Mouse (Mus musculus) layer of hippocampus, postnatal 36 days (tissue): ENCODE measurements around the gene Zfp541. TPM values are rescaled to one million over a fixed set of nuclear protein-coding genes. Genes with fewer than 3 reads are reported as not detected.

Experiments
- DNase-seq, 2 experiments: peaks; one replicate each; pipeline ENCODE4 v3.0.0; 2022
- total RNA-seq, 2 experiments: library from RNA; stranded (reverse); gene quantifications; 2 replicates each; pipeline ENCODE4 v1.2.3; 2021

The Zfp541 gene
- total RNA-seq, 2 experiments from 2014 or later = 0.67 to 0.83 TPM

DNA sequence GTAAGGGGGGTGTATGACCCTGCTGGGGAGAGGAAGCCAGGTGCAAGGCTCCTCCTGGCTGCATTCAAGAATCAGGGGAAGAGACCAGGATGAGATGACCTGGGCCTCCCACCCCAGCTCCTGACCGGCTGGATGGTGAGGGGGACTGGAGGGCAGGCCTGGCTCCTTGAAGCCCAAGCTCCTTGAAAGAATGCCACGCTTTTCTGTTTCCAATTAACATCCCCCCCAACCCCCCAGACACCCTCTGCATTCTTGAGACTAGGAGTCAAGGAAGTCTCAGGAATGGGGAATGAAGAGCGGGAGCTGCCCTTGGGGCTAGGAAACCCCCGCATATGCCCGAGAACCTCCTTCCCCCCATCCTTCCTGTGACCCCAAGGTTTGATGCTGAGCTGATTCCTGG is 17.1 kb upstream of the Zfp541 start:
- no peak for DNase-seq

DNA sequence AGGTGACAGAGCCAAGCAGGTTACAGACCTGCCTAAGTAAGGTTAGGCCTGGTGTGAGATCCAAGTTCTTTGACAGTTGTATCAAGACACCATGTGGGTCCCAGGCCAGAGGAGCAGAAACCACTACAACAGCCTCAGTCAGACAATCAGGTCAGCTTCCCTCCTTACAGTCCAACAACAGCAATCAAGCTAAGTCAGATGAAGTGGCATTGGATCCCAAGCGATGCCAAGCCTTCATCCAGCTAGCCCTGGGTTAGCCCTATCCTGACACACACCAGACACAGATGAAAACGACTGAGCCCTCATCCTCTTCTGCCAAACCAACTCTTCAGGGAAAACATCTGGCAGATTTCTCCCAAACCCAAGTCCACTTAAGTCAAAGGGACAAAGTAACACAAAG is 16.1 kb upstream of the Zfp541 start:
- DNase-seq = no peak

DNA sequence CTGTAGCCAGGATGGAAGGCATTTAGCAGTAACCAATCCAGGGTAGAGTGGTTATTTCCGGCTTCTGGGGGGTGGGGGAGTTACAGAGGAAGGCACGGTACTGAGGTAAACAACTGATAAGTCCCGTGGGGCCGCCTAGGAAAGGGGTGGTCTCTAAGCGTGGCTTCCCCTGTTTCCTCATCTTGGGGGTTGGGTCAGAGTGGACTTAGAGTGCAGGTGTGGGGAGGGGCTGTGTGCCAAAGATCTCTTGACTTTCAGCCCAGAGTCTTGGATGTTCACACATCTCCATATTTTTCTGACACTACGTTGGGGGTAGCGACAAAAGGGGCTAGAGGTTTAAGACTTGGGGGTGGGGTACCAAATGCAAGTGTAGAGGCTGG is 15.5 kb upstream of the Zfp541 start:
- DNase-seq = no peak

DNA sequence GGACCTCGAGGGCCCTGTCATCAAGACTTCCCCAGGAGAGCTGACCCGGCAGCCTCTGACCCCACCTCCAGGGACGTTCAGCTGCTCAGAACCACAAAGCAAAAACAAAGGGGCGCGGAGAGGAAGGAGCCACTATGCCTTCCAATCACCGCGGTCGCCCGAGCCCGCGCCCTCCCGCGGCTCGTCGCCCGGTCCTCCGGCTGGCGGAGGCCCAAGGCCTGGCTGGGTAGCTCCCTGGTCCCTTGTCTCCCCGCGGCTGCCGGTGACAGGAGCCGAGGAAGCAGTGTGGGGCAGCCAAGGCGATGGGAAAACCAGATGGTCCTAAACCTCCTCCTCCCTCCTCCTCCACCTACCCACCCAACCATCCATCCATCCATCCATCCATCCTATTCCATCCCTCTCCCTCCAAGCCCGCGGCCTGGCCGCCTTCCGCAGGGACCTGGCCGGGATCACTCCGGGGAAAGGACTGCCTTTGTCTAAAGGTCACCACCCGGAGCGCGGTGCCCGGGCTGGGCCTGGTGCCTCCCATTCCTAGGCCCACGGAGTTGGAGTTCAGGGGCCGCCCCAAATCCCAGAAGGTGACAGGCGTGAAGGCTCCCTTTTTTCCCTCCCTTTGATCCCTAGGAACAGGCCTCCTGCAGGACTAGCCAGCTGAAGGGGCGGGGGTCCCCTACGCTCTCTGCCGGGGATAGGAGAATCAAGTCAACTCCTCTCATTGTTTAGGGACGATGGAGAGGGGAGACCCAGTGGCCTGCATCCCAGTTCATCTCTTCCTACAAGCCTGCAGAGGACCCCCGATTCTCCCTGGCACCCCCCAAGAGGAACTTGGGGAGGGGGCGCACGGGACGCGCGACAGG is 14.9 kb upstream of the Zfp541 start:
- peak; percentile 74 to 77 for DNase-seq

DNA sequence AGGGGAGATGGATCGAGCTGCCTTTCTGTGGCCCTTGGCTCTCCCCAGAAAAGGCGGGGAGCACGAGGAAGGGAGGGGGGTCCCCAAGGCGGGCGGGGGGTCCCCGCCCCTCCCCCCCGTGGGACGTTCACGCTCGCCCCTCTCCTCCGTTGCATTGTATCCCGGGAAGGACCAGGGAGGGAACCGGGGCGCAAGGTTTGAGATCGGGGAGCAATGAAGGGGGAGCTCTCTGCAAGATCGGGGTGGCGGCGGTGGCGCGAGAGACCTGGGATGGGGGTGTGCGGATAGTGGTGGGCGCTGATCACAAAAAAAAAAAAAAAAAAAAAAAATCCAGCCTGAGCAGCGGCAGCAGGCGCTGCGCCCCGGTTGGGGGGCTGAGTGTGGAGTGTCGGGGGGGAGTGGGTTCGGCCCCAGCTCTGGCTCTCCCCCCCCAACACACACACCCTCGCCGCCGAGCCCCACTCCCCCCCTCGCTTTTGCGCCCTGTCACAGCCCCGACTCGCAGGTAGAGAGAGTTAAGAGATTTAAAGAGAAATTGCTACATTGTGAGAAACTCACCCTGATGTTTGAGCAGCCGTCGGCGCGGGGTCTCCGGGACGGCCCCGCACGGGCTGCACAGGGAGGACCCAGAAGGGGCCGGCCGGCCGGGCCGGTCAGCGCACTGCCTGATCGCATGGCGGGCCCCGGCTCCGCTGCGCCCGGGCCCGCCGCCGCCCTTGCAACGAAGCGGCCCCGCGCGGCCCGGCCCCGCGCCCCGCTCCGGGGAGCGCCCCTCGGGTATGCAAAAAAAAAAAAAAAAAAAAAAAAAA is 14.1 kb upstream of the Zfp541 start, which contains the start of gene Bicra:
Gene Bicra (minus strand): TSS at position 584 of the 809 bp plus-strand sequence.
- DNase-seq = peak; percentile 75 to 78

DNA sequence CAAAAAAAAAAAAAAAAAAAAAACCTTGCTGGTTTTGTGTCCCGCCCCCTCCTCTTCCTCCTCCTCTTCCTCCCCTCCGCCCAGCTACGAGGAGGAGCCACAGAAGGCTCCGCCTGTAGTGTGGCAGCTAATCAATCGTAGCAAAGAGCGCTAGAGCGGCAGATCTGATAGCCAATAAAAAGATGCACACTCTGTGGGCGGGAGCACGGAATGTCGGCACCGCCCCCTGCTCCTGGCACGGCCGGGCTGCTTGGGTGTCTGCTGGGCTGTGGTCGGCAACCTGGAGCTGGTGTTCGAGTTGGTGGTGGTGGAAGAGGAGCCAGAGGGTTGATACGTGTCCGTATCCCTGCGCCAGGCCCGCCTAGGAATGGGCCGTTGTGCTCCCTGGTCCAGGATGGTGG is 13.4 kb upstream of the Zfp541 start:
- DNase-seq = peak; percentile 97 to 98

DNA sequence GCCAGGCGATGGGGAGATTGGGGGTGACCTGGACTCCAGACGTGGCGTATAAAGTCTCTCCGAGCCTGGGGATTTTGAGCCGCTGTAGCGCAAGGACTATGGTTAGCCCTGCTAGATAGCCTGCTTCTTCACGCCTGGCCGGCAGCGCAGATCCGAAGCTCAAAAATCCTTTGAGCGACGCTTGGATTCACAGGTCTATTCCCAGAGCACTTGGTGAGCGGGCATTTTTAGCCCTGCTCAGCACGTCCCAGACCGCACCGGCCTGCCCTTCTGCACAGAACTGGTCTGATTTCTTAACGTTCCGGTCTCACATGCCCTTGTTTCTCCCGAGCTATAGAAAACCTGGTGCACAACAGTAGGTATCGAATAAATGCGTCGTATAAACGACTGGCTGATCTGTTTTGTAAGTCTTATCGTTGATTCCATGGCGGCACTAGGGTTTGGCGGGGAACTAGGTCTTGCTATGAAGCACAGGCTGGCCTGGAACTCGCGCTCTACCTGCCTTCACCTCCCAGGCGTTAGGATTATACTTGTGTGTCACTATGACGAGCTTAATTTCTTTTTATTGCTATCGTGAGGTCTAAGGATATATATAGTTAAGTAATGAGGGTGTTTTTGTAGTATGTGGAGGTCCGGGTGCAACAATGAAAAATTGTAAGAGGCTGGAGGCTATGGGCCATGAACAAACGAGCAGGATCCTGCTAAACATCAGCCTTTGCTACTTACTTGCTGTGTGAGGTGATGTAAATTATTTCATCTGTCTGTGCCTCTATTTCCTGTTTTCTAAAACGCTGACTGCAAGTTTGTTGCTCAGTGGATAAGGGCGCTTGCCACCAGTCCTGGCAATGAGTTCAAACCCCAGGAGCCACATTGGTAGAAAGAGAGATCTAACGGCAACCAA is 12.7 kb upstream of the Zfp541 start:
- DNase-seq = no peak

DNA sequence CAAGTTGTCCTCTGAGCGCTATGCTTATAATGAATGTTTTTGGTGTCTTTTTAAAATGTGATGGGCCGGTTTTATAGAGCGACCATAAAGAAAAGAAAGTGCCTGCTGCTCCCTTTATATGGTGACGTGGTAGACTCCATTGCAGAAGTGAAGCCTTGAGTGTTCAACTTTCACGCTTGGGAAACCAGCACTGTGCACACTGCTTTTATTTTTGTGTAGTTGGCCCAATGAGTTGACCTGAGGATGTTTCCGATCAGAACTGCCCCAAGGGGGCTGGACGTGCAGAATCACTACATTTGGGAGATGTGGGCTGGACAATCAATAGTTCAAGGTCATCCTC is 12.1 kb upstream of the Zfp541 start:
- no peak for DNase-seq

DNA sequence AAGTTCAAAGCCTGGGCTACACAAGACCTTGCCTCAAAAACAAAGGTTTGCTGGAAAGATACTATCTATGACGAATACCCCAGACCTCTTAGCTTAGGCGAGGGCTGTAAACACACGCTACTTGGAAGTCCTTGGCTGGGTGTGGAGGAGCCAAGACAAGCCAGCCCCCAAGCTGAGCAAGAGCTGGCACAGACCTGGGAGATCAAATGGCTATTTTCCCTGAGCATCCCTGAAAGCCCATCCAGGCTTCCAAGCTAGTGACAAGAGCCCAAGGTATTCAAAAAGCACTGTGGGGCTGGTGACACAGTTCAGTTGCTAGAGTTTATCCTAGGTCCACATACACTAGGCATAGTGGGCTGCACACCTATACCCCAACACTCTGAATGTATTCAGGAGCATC is 11.0 kb upstream of the Zfp541 start:
- DNase-seq = no peak

DNA sequence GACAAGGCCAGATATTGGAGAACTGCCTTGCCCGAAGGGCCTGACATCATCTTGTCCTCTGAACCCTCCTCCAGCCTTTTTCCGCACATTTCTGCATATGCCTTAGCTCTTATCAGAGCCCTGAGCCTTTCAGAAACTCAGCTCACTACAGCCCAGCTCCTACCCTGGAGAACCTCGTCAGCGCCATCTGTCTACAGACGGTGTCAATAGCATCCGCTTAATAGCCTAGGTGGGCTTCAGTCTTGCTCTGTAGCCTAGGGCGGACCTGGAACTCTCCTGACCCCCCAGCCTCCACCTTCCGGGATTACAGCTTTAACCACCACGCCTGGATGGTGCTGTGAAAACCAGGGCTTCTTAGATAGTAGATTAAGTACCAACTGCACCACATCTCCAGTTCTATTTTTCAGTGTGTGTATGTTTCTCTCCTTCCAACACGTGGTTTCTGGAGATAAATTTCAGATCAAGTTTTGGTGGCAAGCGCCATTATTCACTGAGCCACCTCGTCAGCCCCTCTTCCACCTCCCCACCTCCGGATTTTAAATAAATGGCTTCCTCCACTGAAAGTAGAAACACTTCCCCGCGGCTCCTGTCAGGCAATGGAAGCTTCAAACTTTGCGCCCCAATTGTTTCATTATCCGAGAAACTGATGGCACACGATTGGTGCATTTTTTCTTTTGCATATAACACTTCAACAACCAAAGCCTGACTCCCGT is 9.6 kb upstream of the Zfp541 start:
- peak; percentile 74 to 75 for DNase-seq

DNA sequence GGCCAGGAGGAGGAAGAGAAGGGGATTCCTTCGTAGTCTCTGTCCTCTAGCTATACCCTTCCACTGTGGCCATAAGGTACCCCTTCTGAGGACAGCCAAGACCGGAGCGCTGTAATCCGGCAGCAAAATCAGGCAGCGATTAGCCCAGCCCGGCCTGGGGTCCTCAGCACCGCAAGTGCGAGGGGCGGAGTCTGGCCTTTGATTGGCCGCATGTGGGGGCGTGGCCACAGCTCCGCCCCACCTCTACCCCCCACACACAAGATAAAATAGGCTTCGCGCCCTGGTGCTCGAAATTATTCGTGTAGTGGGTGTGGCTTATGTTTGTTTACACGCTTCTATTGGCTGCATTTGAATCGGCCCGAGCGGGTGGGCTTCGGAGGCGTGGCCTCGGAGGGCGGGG is 8.9 kb upstream of the Zfp541 start:
- DNase-seq = peak; percentile 89 to 91

DNA sequence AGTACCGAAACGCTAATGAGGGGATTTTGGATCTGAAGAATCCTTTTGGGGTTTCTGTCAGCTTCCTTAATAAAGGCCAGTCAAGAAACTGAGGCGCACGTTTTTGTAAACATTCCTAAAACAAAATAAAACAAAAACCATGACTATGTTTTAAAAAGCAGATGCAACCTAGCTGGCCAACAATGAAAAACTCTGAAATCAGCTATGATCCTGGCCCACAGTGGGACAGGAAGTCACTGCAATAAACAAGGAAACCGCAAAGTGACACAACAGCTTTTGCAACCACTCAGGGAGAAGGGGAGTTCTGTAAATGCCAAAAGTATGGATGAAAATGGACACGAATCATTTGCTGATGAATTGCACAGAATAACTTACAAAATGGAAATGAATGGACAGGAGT is 8.5 kb upstream of the Zfp541 start:
- DNase-seq = no peak

DNA sequence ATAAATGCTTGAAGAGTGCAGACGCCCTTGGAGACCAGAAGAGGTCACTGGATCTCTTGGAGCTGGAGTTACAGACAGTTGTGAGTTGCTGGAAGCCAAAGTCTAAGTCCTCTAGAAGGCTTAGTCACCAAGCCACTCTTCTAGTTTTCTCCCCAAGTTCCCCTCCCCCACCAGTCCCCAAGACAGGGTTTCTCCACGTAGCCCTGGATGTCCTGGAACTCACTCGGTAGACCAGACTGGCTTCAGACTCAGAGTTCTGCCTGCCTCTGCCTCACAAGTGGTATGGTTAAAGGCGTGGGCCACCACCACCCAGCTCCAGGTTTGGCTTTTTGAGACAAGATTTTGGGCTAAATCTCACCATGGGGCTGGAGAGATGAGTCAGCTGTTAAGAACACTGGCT is 6.6 kb upstream of the Zfp541 start:
- no peak for DNase-seq

DNA sequence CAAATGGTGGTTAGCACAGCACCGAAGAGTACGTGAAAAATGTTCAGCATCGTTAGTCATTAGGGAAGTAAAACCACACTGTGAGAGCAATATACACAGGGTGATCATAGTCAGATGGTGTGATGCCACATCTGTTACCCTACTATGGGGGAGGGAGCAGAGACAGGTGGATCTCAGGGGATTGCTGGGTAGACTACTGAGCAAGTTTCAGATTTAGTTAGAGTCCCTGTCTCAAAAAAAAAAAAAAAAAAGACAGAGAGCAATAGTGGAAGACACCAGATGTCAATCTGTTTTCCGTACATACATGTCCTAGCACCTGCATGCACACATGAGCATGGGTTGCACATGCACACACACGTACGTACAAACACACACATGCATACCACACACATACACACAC is 5.9 kb upstream of the Zfp541 start:
- no peak for DNase-seq

DNA sequence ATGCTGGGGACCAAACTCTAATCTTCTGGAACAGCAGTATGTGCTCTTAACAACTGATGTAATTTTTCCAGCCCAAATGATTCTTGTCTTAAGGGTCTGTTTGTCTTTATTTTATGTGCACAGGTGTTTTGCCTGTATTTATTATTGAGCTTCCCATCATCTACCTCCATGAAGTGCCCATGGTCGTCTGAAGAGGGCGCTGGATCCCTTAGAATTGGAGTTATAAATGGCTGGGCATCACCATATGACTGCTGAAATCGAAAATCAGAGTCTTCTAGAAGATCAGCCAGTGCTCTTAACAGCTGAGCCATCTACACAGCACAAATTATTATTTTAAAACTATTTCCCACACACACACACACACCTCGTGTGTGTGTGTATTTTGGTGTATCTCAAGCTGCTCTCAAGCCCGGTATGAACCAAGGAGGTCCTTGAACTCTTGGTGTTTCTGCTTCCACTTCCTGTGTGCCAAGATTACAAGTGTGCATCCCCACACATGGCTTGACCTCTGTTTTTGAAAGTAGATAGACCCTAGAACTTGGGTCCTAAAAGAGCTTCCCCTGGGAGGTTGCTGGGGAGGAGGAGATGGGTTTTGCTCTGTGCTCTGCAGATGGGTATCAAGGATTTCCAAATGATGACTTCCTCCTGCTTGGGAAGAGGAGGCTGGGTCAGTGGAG is 5.0 kb upstream of the Zfp541 start:
- DNase-seq = peak in 1 of 2 experiments; percentile 48

DNA sequence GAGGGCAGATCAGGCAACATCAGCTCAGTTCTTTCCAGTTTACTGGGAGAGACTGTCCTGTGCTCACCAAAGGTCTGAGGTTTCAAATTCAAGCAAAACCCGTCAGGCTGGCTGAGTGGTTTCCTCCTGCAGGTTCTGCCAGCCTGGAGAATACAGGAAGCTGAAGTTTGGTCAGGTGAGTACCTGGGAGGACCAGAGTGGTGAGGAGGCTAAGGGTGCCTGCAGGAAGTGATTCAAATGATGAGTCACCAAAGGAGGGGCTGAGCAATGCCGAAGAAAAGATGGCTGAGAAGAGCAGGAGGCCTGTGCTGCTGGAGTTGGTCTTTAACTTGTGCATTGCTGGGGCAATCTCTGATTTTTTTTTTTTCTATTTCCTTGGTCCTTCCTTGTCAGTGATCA is 4.5 kb upstream of the Zfp541 start:
- no peak for DNase-seq

DNA sequence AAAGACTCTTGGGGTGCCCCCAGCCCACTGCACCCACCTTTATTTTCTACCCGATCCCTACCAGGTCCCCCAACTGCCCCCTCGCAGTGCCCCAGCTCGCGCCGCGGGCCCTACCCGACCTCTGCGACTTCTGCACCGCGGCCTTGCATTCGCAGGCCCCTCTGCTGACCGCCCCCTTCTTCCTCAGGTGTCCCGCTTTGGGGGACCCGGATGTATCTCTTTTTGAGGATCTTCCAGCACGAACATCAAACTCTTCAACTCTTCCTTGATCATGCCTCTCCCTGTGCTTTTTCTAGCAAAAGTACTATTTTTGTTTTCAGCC is 446 bp downstream of the Zfp541 start:
- no peak for DNase-seq

DNA sequence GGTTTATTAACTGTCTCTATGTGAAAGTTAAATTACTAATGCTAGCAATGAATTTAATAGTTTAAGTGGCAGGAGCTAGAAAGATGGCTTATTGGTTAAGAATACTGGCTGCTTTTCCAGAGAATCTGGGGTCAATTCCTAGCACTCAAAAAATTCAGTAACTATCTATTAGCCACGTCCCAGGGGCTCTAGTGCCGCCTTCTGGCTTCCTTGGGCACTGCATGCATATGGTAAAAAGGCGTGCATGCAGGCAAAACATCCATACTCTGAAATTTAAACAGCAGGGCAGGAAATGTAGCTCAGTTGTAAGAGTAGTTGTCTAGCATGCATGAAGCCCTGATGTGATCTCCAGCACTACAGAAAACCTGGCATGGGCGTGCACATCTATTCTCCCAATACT is 1.9 kb downstream of the Zfp541 start:
- DNase-seq = no peak

DNA sequence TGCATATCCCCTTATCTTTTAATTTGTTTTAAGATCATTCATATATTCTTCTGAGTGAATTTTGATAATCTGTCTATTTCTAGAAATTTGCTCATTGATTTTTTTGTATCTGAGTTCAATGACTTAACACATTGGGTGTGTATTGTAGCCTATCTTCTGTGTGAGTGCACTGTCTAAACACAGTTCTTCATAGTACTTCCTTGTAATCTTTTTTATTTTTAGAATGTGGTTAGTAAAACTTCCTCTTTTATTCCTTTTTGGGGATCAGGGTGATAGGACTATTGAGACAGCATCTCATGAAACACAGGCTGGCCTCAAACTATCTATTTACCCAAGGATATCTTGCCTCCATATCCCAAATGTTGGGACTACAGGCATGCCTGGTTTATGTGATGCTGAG is 9.2 kb downstream of the Zfp541 start:
- no peak for DNase-seq

DNA sequence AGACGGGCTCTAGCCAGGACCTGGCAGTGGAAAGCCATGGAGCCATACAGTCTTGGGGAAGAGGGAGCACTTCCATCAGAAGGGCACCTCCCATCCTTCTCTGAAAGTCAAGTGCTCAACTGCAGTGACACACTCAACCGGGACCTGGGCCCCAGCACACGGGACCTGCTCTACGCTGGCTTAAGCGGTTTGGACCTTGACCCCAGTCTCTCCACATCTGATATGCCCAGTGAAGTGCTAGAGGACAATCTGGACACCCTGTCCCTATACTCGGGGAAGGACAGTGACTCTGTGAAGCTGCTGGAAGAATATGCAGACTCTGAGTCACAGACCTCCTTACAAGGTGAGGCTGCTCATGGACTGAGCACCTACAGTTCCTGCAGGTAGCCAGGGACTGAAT is 10.3 kb downstream of the Zfp541 start:
- no peak for DNase-seq

DNA sequence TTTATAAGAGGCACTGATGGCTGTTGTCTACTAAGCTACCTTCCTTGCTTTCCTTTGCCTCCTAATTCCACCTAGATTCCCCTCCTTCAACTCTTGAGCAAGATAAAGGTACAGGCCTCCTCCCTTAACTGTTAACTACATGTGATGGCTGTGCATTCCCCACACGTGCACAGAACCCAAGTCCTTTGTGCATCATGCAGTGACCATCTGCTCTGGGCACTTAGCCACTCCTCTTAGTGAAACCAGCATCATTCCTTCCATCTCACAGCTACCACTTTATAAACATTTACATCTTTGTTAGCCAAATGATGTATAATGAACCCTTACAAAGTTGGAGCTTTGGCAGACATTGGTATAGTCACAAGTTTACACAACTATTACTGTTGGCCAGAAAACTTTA is 18.3 kb downstream of the Zfp541 start:
- DNase-seq = no peak

DNA sequence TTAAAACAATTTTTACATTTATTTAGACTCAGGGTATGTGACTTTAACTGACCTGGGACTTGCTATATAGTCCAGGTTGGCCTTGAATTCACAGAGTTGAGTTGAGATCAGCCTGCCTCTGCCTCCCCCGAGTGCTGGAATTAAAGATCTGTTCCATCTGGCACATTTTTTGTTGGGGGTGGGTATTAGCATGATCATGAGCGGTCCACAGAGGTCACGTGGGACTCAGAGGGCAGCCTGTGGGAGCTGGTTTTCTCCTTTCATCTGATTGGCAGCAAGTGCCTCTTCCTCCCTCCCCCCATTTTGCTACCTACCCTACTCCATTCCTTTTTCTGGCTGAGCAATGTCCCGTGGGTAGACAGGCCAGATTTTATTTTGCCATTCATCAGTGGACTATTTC is 19.0 kb downstream of the Zfp541 start:
- DNase-seq = no peak
